Mouse (Mus musculus) liver, embryonic 14.5 days (tissue): Measurements from ENCODE around the gene 1700028J19Rik. TPM values are rescaled to one million over a fixed set of nuclear protein-coding genes. Genes with fewer than 3 reads are reported as not detected.
"Not testable (repeated sequence)": the region's sequence is repeated elsewhere in the genome, so short reads cannot be mapped to it uniquely, and the experiment has no call there.

Source experiments
- ATAC-seq: fragments of 200-750 bp; cut with Nextera tagmentation; 2 replicates; pipeline ENCODE4 v1.8.0; 2017; ENCODE audit warnings: moderate number of reproducible peaks, mild to moderate bottlenecking, moderate library complexity; ENCODE audit not compliant: insufficient read depth
- DNase-seq, 3 experiments: peaks; one replicate each; pipeline ENCODE4 v3.0.0-alpha.2; 2012 to 2013; ENCODE audit warnings: low read depth in 3 of 3, low spot score in 3 of 3
- H3K27ac ChIP-seq: fragments of 300-500 bp; sonication (generic); 2 replicates; pipeline ENCODE4 v1.5.1; 2014; ENCODE audit warnings: moderate library complexity, mild to moderate bottlenecking, control low read depth, inconsistent platforms
- H3K27me3 ChIP-seq: fragments of 300-500 bp; sonication (generic); 2 replicates; pipeline ENCODE4 v1.6.1; 2014; ENCODE audit warnings: mild to moderate bottlenecking, low read length, moderate library complexity; ENCODE audit not compliant: control insufficient read depth, insufficient read depth
- H3K36me3 ChIP-seq: fragments of 300-500 bp; sonication (generic); replicated peaks from 2 replicates; pipeline ENCODE4 v1.6.1; 2014; ENCODE audit warnings: low read depth; ENCODE audit not compliant: control insufficient read depth, insufficient read depth
- H3K4me1 ChIP-seq, 2 experiments: fragments of 200-500 bp in 1 of 2; fragments of 300-500 bp in 1 of 2; sonication (generic) in 1 of 2; replicated peaks; 2 replicates each; pipeline ENCODE4 v1.6.1; 2012 to 2014; ENCODE audit warnings: antibody characterized with exemption in 1 of 2, inconsistent platforms in 1 of 2, low read length in 1 of 2; ENCODE audit not compliant: control insufficient read depth in 2 of 2, insufficient read depth in 2 of 2
- H3K4me2 ChIP-seq: fragments of 300-500 bp; sonication (generic); 2 replicates; pipeline ENCODE4 v1.6.1; 2014; ENCODE audit warnings: low read depth, mild to moderate bottlenecking, control low read depth, moderate library complexity
- H3K4me3 ChIP-seq, 2 experiments: fragments of 200-500 bp in 1 of 2; fragments of 300-500 bp in 1 of 2; sonication (generic) in 1 of 2; 2 replicates each; pipeline ENCODE4 v1.5.1; 2012 to 2014; ENCODE audit warnings: low read depth in 2 of 2, low read length in 2 of 2, mild to moderate bottlenecking in 2 of 2, control low read depth in 1 of 2, inconsistent platforms in 1 of 2, moderate library complexity in 1 of 2; ENCODE audit not compliant: insufficient read depth in 1 of 2
- H3K9ac ChIP-seq: fragments of 300-500 bp; sonication (generic); replicated peaks from 2 replicates; pipeline ENCODE4 v1.6.1; 2014; ENCODE audit warnings: mild to moderate bottlenecking, control low read depth, moderate library complexity
- H3K9me3 ChIP-seq: fragments of 300-500 bp; sonication (generic); 2 replicates; pipeline ENCODE4 v1.6.1; 2016; ENCODE audit warnings: low read length, mixed read lengths; ENCODE audit not compliant: control insufficient read depth
- CTCF ChIP-seq: IDR thresholded peaks from 2 replicates; pipeline ENCODE4 v1.5.1; 2016; ENCODE audit warnings: antibody characterized with exemption, low read depth, control low read depth
- EP300 ChIP-seq: IDR thresholded peaks from 2 replicates; pipeline ENCODE4 v1.6.1; 2016; ENCODE audit warnings: antibody characterized with exemption, low read depth
- WGBS: fragments of 180-500 bp; shearing (Covaris S2); extraction: QIAGEN DNeasy Blood & Tissue Kit; methylation state at CpG from one replicate; pipeline ENCODE4 v1.1.7; 2014; ENCODE audit not compliant: insufficient replicate concordance; 5-methylcytosine and 5-hydroxymethylcytosine counted together
- polyA plus RNA-seq, 2 experiments: library from polyadenylated mRNA; depleted of rRNA in 1 of 2; stranded (reverse) in 1 of 2; unstranded in 1 of 2; fragments of >200 nt; fragmentation: Nextera tagmentation in 1 of 2; extraction: Ambion mirVana in 1 of 2; gene quantifications; 2 replicates each; pipeline versions ENCODE4 v1.2.1 to v1.2.3; 2012 to 2014

Gene 1700028J19Rik
- polyA plus RNA-seq, 2 experiments = 0.97 to 1.3 TPM

- DNase-seq (no peak), ATAC-seq (no peak)
- Histone ChIP-seq H3K9me3 (no peaks in the 10 kb centered on the region), H3K27me3 (no peaks in the 10 kb centered on the region), H3K4me3 (no peak within 1 kb of the TSS), H3K9ac (no peak within 1 kb of the TSS), H3K27ac (no peak within 1 kb of the TSS), H3K4me2 (no peak within 1 kb of the TSS), H3K4me1 (no peaks in the 10 kb centered on the region), H3K36me3 (no peaks in the 10 kb centered on the region)
- WGBS = 28% methylated on average over 3 of the region's 3 CpGs
- TF ChIP-seq CTCF = no peak
- no peak for TF ChIP-seq EP300
Measured at GRCm38 (mm10) chr7:44197891-44198290, 48.6 kb downstream of the 1700028J19Rik start, which contains the start of gene Klk1b3. Gene Klk1b3, plus strand, starts transcription at chr7:44198191.

DNA sequence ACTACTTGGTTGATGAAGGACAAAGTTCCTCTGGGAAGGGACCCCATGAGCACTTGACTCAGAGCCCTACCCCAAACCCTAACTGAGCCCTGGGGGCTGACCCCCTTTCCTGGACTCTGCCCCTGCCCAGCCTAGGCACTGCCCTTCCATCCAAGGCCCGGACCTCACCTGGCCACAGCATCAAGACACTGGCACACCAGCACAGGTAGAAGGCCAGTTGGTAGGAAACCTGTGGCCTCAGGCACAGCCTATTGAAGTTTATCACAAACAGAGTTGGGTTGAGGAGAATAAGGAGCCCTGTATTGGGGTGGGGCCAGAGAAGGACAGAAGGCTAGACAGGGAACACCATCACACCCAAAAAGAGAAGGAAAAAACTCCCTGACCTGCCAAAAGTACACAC, 53.0 kb downstream of the 1700028J19Rik start:
- not testable (repeated sequence) for ATAC-seq, H3K27ac ChIP-seq, H3K9me3 ChIP-seq, H3K4me3 ChIP-seq, H3K4me2 ChIP-seq, H3K9ac ChIP-seq, DNase-seq, H3K27me3 ChIP-seq, H3K36me3 ChIP-seq, H3K4me1 ChIP-seq
- WGBS = 85% methylated on average over 1 of the region's 1 CpGs

GRCm38 (mm10) chr7:44187936-44188335, 58.6 kb downstream of the 1700028J19Rik start, which contains the start of gene Klk1b24:
Gene Klk1b24, plus strand, starts transcription at chr7:44188236.
- not testable (repeated sequence) for H3K4me1 ChIP-seq, H3K27me3 ChIP-seq, DNase-seq, ATAC-seq, H3K9me3 ChIP-seq, H3K9ac ChIP-seq, H3K4me3 ChIP-seq, H3K27ac ChIP-seq, H3K36me3 ChIP-seq, H3K4me2 ChIP-seq

DNA sequence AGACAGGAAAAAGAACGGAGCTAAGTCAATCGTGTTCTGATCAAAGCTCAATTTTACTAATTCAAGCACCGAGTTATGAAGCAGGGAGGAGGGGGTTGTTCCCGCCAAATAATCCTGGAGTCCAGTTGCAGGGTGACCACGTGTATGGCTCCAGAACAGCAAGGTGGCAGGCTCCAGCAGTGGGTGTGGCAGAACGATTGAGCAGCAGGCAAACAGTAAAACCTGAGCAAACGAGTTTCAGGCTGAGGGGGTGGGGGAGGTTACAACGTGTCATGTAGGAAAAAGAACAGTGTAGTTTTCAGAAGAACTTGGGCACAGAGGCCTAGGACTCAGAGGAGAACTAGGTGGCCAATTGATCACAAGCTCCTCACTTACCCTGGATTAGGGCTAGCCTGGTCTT, 60.0 kb downstream of the 1700028J19Rik start:
- H3K27ac ChIP-seq, H3K9ac ChIP-seq, H3K4me1 ChIP-seq, H3K9me3 ChIP-seq, DNase-seq, ATAC-seq, H3K36me3 ChIP-seq, H3K4me2 ChIP-seq, H3K27me3 ChIP-seq, H3K4me3 ChIP-seq: not testable (repeated sequence)
- 49% methylated on average over 8 of the region's 8 CpGs for WGBS

Other genes starting within 250 kb of the 1700028J19Rik start
- not detected in 2 replicates for gene Klk1b26, start 234.5 kb downstream of the 1700028J19Rik start, polyA plus RNA-seq (2012; rRNA removed)
- gene Klk1b26, start 234.5 kb downstream of the 1700028J19Rik start, polyA plus RNA-seq (2014; fragmentation: Nextera tagmentation; extraction: Ambion mirVana) = not detected in 2 replicates
- 0.03 TPM in 1 of 2 replicates, not detected in the other for gene Klk1b27, start 194.4 kb downstream of the 1700028J19Rik start, polyA plus RNA-seq (2012; rRNA removed)
- gene Klk1b27, start 194.4 kb downstream of the 1700028J19Rik start, polyA plus RNA-seq (2014; fragmentation: Nextera tagmentation; extraction: Ambion mirVana) = not detected in 2 replicates
- not detected in 2 replicates for gene Klk1b21, start 144.4 kb downstream of the 1700028J19Rik start, polyA plus RNA-seq (2012; rRNA removed)
- gene Klk1b21, start 144.4 kb downstream of the 1700028J19Rik start, polyA plus RNA-seq (2014; fragmentation: Nextera tagmentation; extraction: Ambion mirVana) = not detected in 2 replicates
- not detected in 2 replicates for gene Klk1b22, start 134.0 kb downstream of the 1700028J19Rik start, polyA plus RNA-seq (2012; rRNA removed)
- not detected in 2 replicates for gene Klk1b22, start 134.0 kb downstream of the 1700028J19Rik start, polyA plus RNA-seq (2014; fragmentation: Nextera tagmentation; extraction: Ambion mirVana)
- gene Klk1b16, start 109.9 kb downstream of the 1700028J19Rik start, polyA plus RNA-seq (2012; rRNA removed) = not detected in 2 replicates
- not detected in 2 replicates for gene Klk1b16, start 109.9 kb downstream of the 1700028J19Rik start, polyA plus RNA-seq (2014; fragmentation: Nextera tagmentation; extraction: Ambion mirVana)
- 0.08 TPM in 1 of 2 replicates, not detected in the other for gene Klk1b24, start 58.5 kb downstream of the 1700028J19Rik start, polyA plus RNA-seq (2012; rRNA removed)
- not detected in 2 replicates for gene Klk1b24, start 58.5 kb downstream of the 1700028J19Rik start, polyA plus RNA-seq (2014; fragmentation: Nextera tagmentation; extraction: Ambion mirVana)
- gene Klk1b3, start 48.5 kb downstream of the 1700028J19Rik start, polyA plus RNA-seq (2012; rRNA removed) = not detected in 2 replicates
- gene Klk1b3, start 48.5 kb downstream of the 1700028J19Rik start, polyA plus RNA-seq (2014; fragmentation: Nextera tagmentation; extraction: Ambion mirVana) = not detected in 2 replicates
- gene Klk1b4, start 39.3 kb downstream of the 1700028J19Rik start, polyA plus RNA-seq (2012; rRNA removed) = 0.05 and 0.06 TPM in 2 replicates
- gene Klk1b4, start 39.3 kb downstream of the 1700028J19Rik start, polyA plus RNA-seq (2014; fragmentation: Nextera tagmentation; extraction: Ambion mirVana) = not detected in 2 replicates
- not detected in 2 replicates for gene Klk1b5, start 30.8 kb downstream of the 1700028J19Rik start, polyA plus RNA-seq (2012; rRNA removed)
- gene Klk1b5, start 30.8 kb downstream of the 1700028J19Rik start, polyA plus RNA-seq (2014; fragmentation: Nextera tagmentation; extraction: Ambion mirVana) = not detected in 2 replicates
- not detected in 2 replicates for gene Klk1, start 21.3 kb downstream of the 1700028J19Rik start, polyA plus RNA-seq (2012; rRNA removed)
- not detected in 2 replicates for gene Klk1, start 21.3 kb downstream of the 1700028J19Rik start, polyA plus RNA-seq (2014; fragmentation: Nextera tagmentation; extraction: Ambion mirVana)
- gene Gm36864, start 10.5 kb downstream of the 1700028J19Rik start, polyA plus RNA-seq (2012; rRNA removed) = not detected in 2 replicates
- gene Gm36864, start 10.5 kb downstream of the 1700028J19Rik start, polyA plus RNA-seq (2014; fragmentation: Nextera tagmentation; extraction: Ambion mirVana) = not detected in 2 replicates
- 43.8 and 47.9 TPM in 2 replicates for gene 2410002F23Rik, start within 50 bp of the 1700028J19Rik start, polyA plus RNA-seq (2012; rRNA removed)
- 20.0 and 21.8 TPM in 2 replicates for gene 2410002F23Rik, start within 50 bp of the 1700028J19Rik start, polyA plus RNA-seq (2014; fragmentation: Nextera tagmentation; extraction: Ambion mirVana)
- not detected in 2 replicates for gene Acp4, start 10.7 kb upstream of the 1700028J19Rik start, polyA plus RNA-seq (2012; rRNA removed)
- gene Acp4, start 10.7 kb upstream of the 1700028J19Rik start, polyA plus RNA-seq (2014; fragmentation: Nextera tagmentation; extraction: Ambion mirVana) = not detected in 2 replicates
- gene Gm15517, start 14.8 kb upstream of the 1700028J19Rik start, polyA plus RNA-seq (2012; rRNA removed) = not detected in 2 replicates
- not detected in 2 replicates for gene Gm15517, start 14.8 kb upstream of the 1700028J19Rik start, polyA plus RNA-seq (2014; fragmentation: Nextera tagmentation; extraction: Ambion mirVana)
- 0.34 and 0.38 TPM in 2 replicates for gene Clec11a, start 60.2 kb upstream of the 1700028J19Rik start, polyA plus RNA-seq (2012; rRNA removed)
- gene Clec11a, start 60.2 kb upstream of the 1700028J19Rik start, polyA plus RNA-seq (2014; fragmentation: Nextera tagmentation; extraction: Ambion mirVana) = 0.33 and 0.51 TPM in 2 replicates
- gene Shank1, start 63.6 kb upstream of the 1700028J19Rik start, polyA plus RNA-seq (2012; rRNA removed) = 0.04 and 0.06 TPM in 2 replicates
- 0.05 TPM in 1 of 2 replicates, not detected in the other for gene Shank1, start 63.6 kb upstream of the 1700028J19Rik start, polyA plus RNA-seq (2014; fragmentation: Nextera tagmentation; extraction: Ambion mirVana)
- gene Syt3, start 137.4 kb upstream of the 1700028J19Rik start, polyA plus RNA-seq (2012; rRNA removed) = 0.02 and 0.06 TPM in 2 replicates
- gene Syt3, start 137.4 kb upstream of the 1700028J19Rik start, polyA plus RNA-seq (2014; fragmentation: Nextera tagmentation; extraction: Ambion mirVana) = 0.14 TPM in 1 of 2 replicates, not detected in the other
- 0.06 and 0.12 TPM in 2 replicates for gene 1700008O03Rik, start 139.1 kb upstream of the 1700028J19Rik start, polyA plus RNA-seq (2012; rRNA removed)
- gene 1700008O03Rik, start 139.1 kb upstream of the 1700028J19Rik start, polyA plus RNA-seq (2014; fragmentation: Nextera tagmentation; extraction: Ambion mirVana) = not detected in 2 replicates
- 0.02 and 0.30 TPM in 2 replicates for gene Lrrc4b, start 182.3 kb upstream of the 1700028J19Rik start, polyA plus RNA-seq (2012; rRNA removed)
- gene Lrrc4b, start 182.3 kb upstream of the 1700028J19Rik start, polyA plus RNA-seq (2014; fragmentation: Nextera tagmentation; extraction: Ambion mirVana) = not detected in 2 replicates
- gene Aspdh, start 218.7 kb upstream of the 1700028J19Rik start, polyA plus RNA-seq (2012; rRNA removed) = 10.2 and 14.7 TPM in 2 replicates
- gene Aspdh, start 218.7 kb upstream of the 1700028J19Rik start, polyA plus RNA-seq (2014; fragmentation: Nextera tagmentation; extraction: Ambion mirVana) = 10.9 and 11.0 TPM in 2 replicates
- gene Josd2, start 221.3 kb upstream of the 1700028J19Rik start, polyA plus RNA-seq (2012; rRNA removed) = 212 TPM in 2 replicates
- 155 and 164 TPM in 2 replicates for gene Josd2, start 221.3 kb upstream of the 1700028J19Rik start, polyA plus RNA-seq (2014; fragmentation: Nextera tagmentation; extraction: Ambion mirVana)
- 46.7 and 49.5 TPM in 2 replicates for gene Emc10, start 249.8 kb upstream of the 1700028J19Rik start, polyA plus RNA-seq (2012; rRNA removed)
- gene Emc10, start 249.8 kb upstream of the 1700028J19Rik start, polyA plus RNA-seq (2014; fragmentation: Nextera tagmentation; extraction: Ambion mirVana) = 41.7 and 49.3 TPM in 2 replicates
- gene Fam71e1, start 249.9 kb upstream of the 1700028J19Rik start, polyA plus RNA-seq (2012; rRNA removed) = 0.64 and 1.5 TPM in 2 replicates
- gene Fam71e1, start 249.9 kb upstream of the 1700028J19Rik start, polyA plus RNA-seq (2014; fragmentation: Nextera tagmentation; extraction: Ambion mirVana) = 0.48 and 1.6 TPM in 2 replicates